17 mouse cellular contexts compared by ENCODE assay signal in the genomic region with DNA sequence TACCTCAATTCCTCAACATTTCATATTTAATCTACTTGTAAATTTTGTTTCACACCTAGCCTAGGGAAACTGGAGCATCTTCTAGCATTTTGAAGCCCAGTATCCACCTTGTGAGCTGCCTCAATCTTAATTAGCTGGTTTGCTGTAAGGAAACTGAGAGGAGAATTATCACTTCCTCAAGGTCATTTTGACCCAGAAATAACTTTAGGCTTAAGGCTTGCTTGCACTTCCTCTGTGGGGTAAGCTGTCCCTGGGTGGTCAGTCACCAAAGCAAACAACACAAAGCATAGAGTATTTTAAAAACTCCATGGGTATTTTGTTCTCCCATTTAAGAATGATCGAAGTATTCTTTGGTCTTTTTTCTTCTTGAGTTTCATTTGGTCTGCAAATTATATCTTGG.
"Had no signal": no experiment of that assay in that cellular context is flagged by ENCODE, and none has a peak within 500 bp of the region (broad histone marks: within the 10 kb centered on the region; RNA-seq: fewer than 3 reads in every experiment).

No protein-coding gene starts in this region.

- H3K4me3 ChIP-seq: limb, embryonic 12.5 days; limb, embryonic 15.5 days; liver, embryonic 15.5 days; midbrain, embryonic 12.5 days; midbrain, embryonic 15.5 days; neural tube, embryonic 12.5 days; neural tube, embryonic 15.5 days had no signal

- H3K9me3 ChIP-seq: limb, embryonic 12.5 days; limb, embryonic 15.5 days; liver, embryonic 15.5 days; midbrain, embryonic 12.5 days; midbrain, embryonic 15.5 days; neural tube, embryonic 12.5 days; neural tube, embryonic 15.5 days had no signal

- H3K9ac ChIP-seq: limb, embryonic 12.5 days; limb, embryonic 15.5 days; liver, embryonic 15.5 days; lung, embryonic 14.5 days; midbrain, embryonic 12.5 days; midbrain, embryonic 15.5 days; neural tube, embryonic 12.5 days; neural tube, embryonic 15.5 days had no signal

- H3K27ac ChIP-seq: limb, embryonic 12.5 days; limb, embryonic 15.5 days; liver, embryonic 15.5 days; midbrain, embryonic 12.5 days; midbrain, embryonic 15.5 days; neural tube, embryonic 12.5 days; neural tube, embryonic 15.5 days had no signal

- DNase-seq: kidney, adult 18-20 months; kidney, adult 9 months; kidney, postnatal 14 days; kidney, postnatal 4 days; left cerebral cortex, postnatal 4 days; lung, embryonic 14.5 days; retina, postnatal 1 day; thymus, adult 18-20 months; thymus, postnatal 36 days had no signal

- H3K4me1 ChIP-seq: limb, embryonic 15.5 days; liver, embryonic 15.5 days; midbrain, embryonic 12.5 days; midbrain, embryonic 15.5 days; neural tube, embryonic 12.5 days; neural tube, embryonic 15.5 days had no signal

- H3K36me3 ChIP-seq: limb, embryonic 12.5 days; limb, embryonic 15.5 days; liver, embryonic 15.5 days; midbrain, embryonic 12.5 days; midbrain, embryonic 15.5 days; neural tube, embryonic 12.5 days; neural tube, embryonic 15.5 days had no signal

- ATAC-seq: lung, postnatal 0 days; midbrain, embryonic 15.5 days had no signal

- H3K4me2 ChIP-seq: limb, embryonic 12.5 days; limb, embryonic 15.5 days; liver, embryonic 15.5 days; lung, embryonic 14.5 days; midbrain, embryonic 12.5 days; midbrain, embryonic 15.5 days; neural tube, embryonic 12.5 days; neural tube, embryonic 15.5 days had no signal

- H3K27me3 ChIP-seq: limb, embryonic 12.5 days; limb, embryonic 15.5 days; liver, embryonic 15.5 days; midbrain, embryonic 12.5 days; midbrain, embryonic 15.5 days; neural tube, embryonic 12.5 days; neural tube, embryonic 15.5 days had no signal
